Mouse (Mus musculus) CH12.LX (cell line): Measurements from ENCODE around the gene Ptprr. TPM values are rescaled to one million over a fixed set of nuclear protein-coding genes. Genes with fewer than 3 reads are reported as not detected.

Source experiments
- DNase-seq: peaks from one replicate; pipeline ENCODE4 v3.0.0-alpha.2; 2013; ENCODE audit errors: extremely low read depth
- H3K27ac ChIP-seq: 2 replicates; pipeline ENCODE4 v1.5.1; 2012; ENCODE audit warnings: low read depth, mild to moderate bottlenecking, control low read depth, moderate library complexity; ENCODE audit not compliant: insufficient read depth
- H3K27me3 ChIP-seq: replicated peaks from 2 replicates; pipeline ENCODE3; 2012; ENCODE audit warnings: inconsistent platforms
- H3K36me3 ChIP-seq, 2 experiments: replicated peaks in 1 of 2; 2 replicates each; pipeline versions ENCODE3 to v1.6.1; 2012; ENCODE audit warnings: inconsistent platforms in 1 of 2, low read length in 1 of 2, mild to moderate bottlenecking in 1 of 2, mixed read lengths in 1 of 2, moderate library complexity in 1 of 2; ENCODE audit not compliant: control insufficient read depth in 1 of 2, insufficient read depth in 1 of 2
- H3K4me1 ChIP-seq, 2 experiments: 2 replicates each; pipeline ENCODE4 v1.6.1; 2012; ENCODE audit warnings: inconsistent platforms in 1 of 2, moderate library complexity in 1 of 2; ENCODE audit not compliant: insufficient read depth in 2 of 2, control insufficient read depth in 1 of 2
- H3K4me2 ChIP-seq: 2 replicates; pipeline ENCODE4 v1.6.1; 2012; ENCODE audit warnings: low read depth, mild to moderate bottlenecking, control low read depth; ENCODE audit not compliant: poor library complexity, insufficient read depth, severe bottlenecking
- H3K4me3 ChIP-seq, 3 experiments: fragments of 150-350 bp in 1 of 3; sonication (generic) in 1 of 3; replicated peaks in 1 of 3; 2 replicates each; pipeline versions ENCODE3 to v1.5.1; 2011 to 2012; ENCODE audit warnings: low read depth in 2 of 3, low read length in 2 of 3, mild to moderate bottlenecking in 2 of 3, moderate library complexity in 2 of 3, control low read depth in 1 of 3, improper control_type of control experiment in 1 of 3, inconsistent platforms in 1 of 3, mixed read lengths in 1 of 3; ENCODE audit not compliant: poor library complexity in 1 of 3
- H3K79me2 ChIP-seq: replicated peaks from 2 replicates; pipeline ENCODE4 v1.6.1; 2012; ENCODE audit warnings: mild to moderate bottlenecking, moderate library complexity; ENCODE audit not compliant: control insufficient read depth, poor library complexity, insufficient read depth, severe bottlenecking; ENCODE audit errors: extremely low read depth
- H3K9ac ChIP-seq: 2 replicates; pipeline ENCODE4 v1.6.1; 2012; ENCODE audit warnings: low read depth, mild to moderate bottlenecking, control low read depth, moderate library complexity; ENCODE audit not compliant: insufficient read depth
- H3K9me3 ChIP-seq: replicated peaks from 2 replicates; pipeline ENCODE3; 2012; ENCODE audit warnings: low read length, inconsistent platforms, mixed read lengths
- CHD1 ChIP-seq: IDR thresholded peaks from 2 replicates; pipeline ENCODE4 v1.6.1; 2012; ENCODE audit warnings: low read depth, low read length, improper control_type of control experiment, inconsistent platforms
- CTCF ChIP-seq, 2 experiments: IDR thresholded peaks in 1 of 2; conservative IDR thresholded peaks in 1 of 2; 2 replicates each; pipeline ENCODE4 v1.5.1; 2011 to 2012; ENCODE audit warnings: low read depth in 2 of 2, low read length in 2 of 2, improper control_type of control experiment in 1 of 2, inconsistent platforms in 1 of 2, mild to moderate bottlenecking in 1 of 2, moderate library complexity in 1 of 2
- E2F4 ChIP-seq: IDR thresholded peaks from 2 replicates; pipeline ENCODE4 v1.6.1; 2011; ENCODE audit warnings: low read depth, low read length, improper control_type of control experiment; ENCODE audit not compliant: insufficient replicate concordance
- ELF1 ChIP-seq: IDR thresholded peaks from 2 replicates; pipeline ENCODE4 v1.6.1; 2014; ENCODE audit warnings: low read depth, mild to moderate bottlenecking, inconsistent platforms, low read length, improper control_type of control experiment
- ETS1 ChIP-seq: conservative IDR thresholded peaks from 2 replicates; pipeline ENCODE4 v1.6.1; 2012; ENCODE audit warnings: low read depth, mild to moderate bottlenecking, inconsistent platforms, low read length, improper control_type of control experiment, moderate library complexity
- IRF4 ChIP-seq: IDR thresholded peaks from 2 replicates; pipeline ENCODE4 v1.6.1; 2014; ENCODE audit warnings: low read depth, mild to moderate bottlenecking, inconsistent platforms, low read length, improper control_type of control experiment
- JUN ChIP-seq: IDR thresholded peaks from 2 replicates; pipeline ENCODE4 v1.6.1; 2011; ENCODE audit warnings: low read depth, mild to moderate bottlenecking, low read length, improper control_type of control experiment, moderate library complexity; ENCODE audit not compliant: insufficient read depth
- MAFK ChIP-seq: IDR thresholded peaks from 2 replicates; pipeline ENCODE4 v1.6.1; 2011; ENCODE audit warnings: low read length, improper control_type of control experiment; ENCODE audit not compliant: insufficient replicate concordance
- MAX ChIP-seq: IDR thresholded peaks from 2 replicates; pipeline ENCODE4 v1.6.1; 2011; ENCODE audit warnings: low read length, improper control_type of control experiment
- MAZ ChIP-seq: IDR thresholded peaks from 2 replicates; pipeline ENCODE4 v1.6.1; 2012; ENCODE audit warnings: low read depth, mild to moderate bottlenecking, inconsistent platforms, low read length, improper control_type of control experiment, moderate library complexity
- MXI1 ChIP-seq: IDR thresholded peaks from 2 replicates; pipeline ENCODE4 v1.6.1; 2011; ENCODE audit warnings: mild to moderate bottlenecking, low read depth, low read length, improper control_type of control experiment
- NRF1 ChIP-seq: IDR thresholded peaks from 2 replicates; pipeline ENCODE4 v1.6.1; 2014; ENCODE audit warnings: low read depth, mild to moderate bottlenecking, inconsistent platforms, low read length, improper control_type of control experiment, moderate library complexity
- PAX5 ChIP-seq: IDR thresholded peaks from 2 replicates; pipeline ENCODE4 v1.6.1; 2012; ENCODE audit warnings: low read length, inconsistent platforms, mixed read lengths
- POLR2A ChIP-seq: IDR thresholded peaks from 2 replicates; pipeline ENCODE4 v1.6.1; 2011; ENCODE audit warnings: low read depth, mild to moderate bottlenecking, improper control_type of control experiment, low read length
- POLR2AphosphoS2 ChIP-seq: IDR thresholded peaks from 2 replicates; pipeline ENCODE4 v1.6.1; 2011; ENCODE audit warnings: low read depth, low read length, improper control_type of control experiment
- RCOR1 ChIP-seq: conservative IDR thresholded peaks from 2 replicates; pipeline ENCODE4 v1.6.1; 2012; ENCODE audit warnings: low read depth, mild to moderate bottlenecking, inconsistent platforms, low read length, improper control_type of control experiment
- SIN3A ChIP-seq: IDR thresholded peaks from 2 replicates; pipeline ENCODE4 v1.6.1; 2012; ENCODE audit warnings: low read length, improper control_type of control experiment, inconsistent platforms
- SMC3 ChIP-seq: IDR thresholded peaks from 2 replicates; pipeline ENCODE4 v1.6.1; 2011; ENCODE audit warnings: low read depth, low read length, improper control_type of control experiment
- TCF12 ChIP-seq: IDR thresholded peaks from 2 replicates; pipeline ENCODE4 v1.6.1; 2014; ENCODE audit warnings: low read depth, mild to moderate bottlenecking, inconsistent platforms, low read length, improper control_type of control experiment
- UBTF ChIP-seq: IDR thresholded peaks from 2 replicates; pipeline ENCODE4 v1.6.1; 2012; ENCODE audit warnings: low read depth, mild to moderate bottlenecking, inconsistent platforms, low read length, improper control_type of control experiment, moderate library complexity
- USF1 ChIP-seq: IDR thresholded peaks from 2 replicates; pipeline ENCODE4 v1.6.1; 2014; ENCODE audit warnings: low read depth, mild to moderate bottlenecking, inconsistent platforms, low read length, improper control_type of control experiment
- USF2 ChIP-seq: conservative IDR thresholded peaks from 2 replicates; pipeline ENCODE4 v1.6.1; 2011; ENCODE audit warnings: low read depth, low read length, improper control_type of control experiment
- ZC3H11A ChIP-seq: IDR thresholded peaks from 2 replicates; pipeline ENCODE4 v1.6.1; 2012; ENCODE audit warnings: low read depth, mild to moderate bottlenecking, inconsistent platforms, low read length, improper control_type of control experiment
- ZKSCAN1 ChIP-seq: IDR thresholded peaks from 2 replicates; pipeline ENCODE4 v1.6.1; 2012; ENCODE audit warnings: low read depth, inconsistent platforms, low read length, improper control_type of control experiment, borderline replicate concordance
- ZNF384 ChIP-seq: IDR thresholded peaks from 2 replicates; pipeline ENCODE4 v1.6.1; 2012; ENCODE audit warnings: low read depth, low read length, improper control_type of control experiment, inconsistent platforms
- dilution Hi-C: fragments of 300-500 bp; cut with MboI; formaldehyde crosslinking; loops from 2 replicates; pipeline ENCODE4 v1.14.3; 2020; ENCODE audit warnings: low sequenced_read_pairs; ENCODE audit not compliant: extremely low pct_unique_long_range_greater_than_20kb, extremely low pct_ligation_motif_present
- in situ Hi-C: fragments of 300-500 bp; cut with MboI; formaldehyde crosslinking; loops from 3 replicates; pipeline ENCODE4 v1.14.3; 2019; ENCODE audit warnings: low sequenced_read_pairs, low pct_ligation_motif_present, low pct_unique_long_range_greater_than_20kb, mixed read lengths
- polyA plus RNA-seq: library from polyadenylated mRNA; unstranded; fragments of >175 nt; gene quantifications from 2 replicates; pipeline ENCODE4 v1.2.1, GENCODE M21; 2012; ENCODE audit warnings: low read depth; ENCODE audit not compliant: insufficient read length
- total RNA-seq, 2 experiments: library from RNA; depleted of rRNA; stranded (reverse); fragments of 300-350 nt in 1 of 2; fragments of >200 nt in 1 of 2; gene quantifications; 2 replicates each; pipeline ENCODE4 v1.2.3; 2012 to 2014

Ptprr gene
- total and polyA plus RNA-seq, 3 experiments, result 0.51 to 1.9 (median 0.81) TPM

- no peak overlapping the region for H3K27ac ChIP-seq
- H3K27me3 ChIP-seq, result no peaks in the 10 kb centered on the region
- TF ChIP-seq SMC3 (no peak), NRF1 (no peak), MAFK (no peak), MAZ (no peak), POLR2AphosphoS2 (no peak), RCOR1 (no peak), ZC3H11A (no peak), UBTF (no peak), JUN (no peak), POLR2A (no peak), CTCF (conservative IDR thresholded peaks at IDR 0.05 in 1 of 2, IDR thresholded peaks at IDR 0.05 in 1 of 2; ENCODE audit: low read depth in 2 of 2, low read length in 2 of 2) (no peak), SIN3A (no peak)
- no peaks in the 10 kb centered on the region for H3K79me2 ChIP-seq
- no peak overlapping the region for H3K9ac ChIP-seq
- DNase-seq, result no peak
- no peaks in the 10 kb centered on the region for H3K36me3 ChIP-seq
- H3K4me1 ChIP-seq, result peaks cover 0 to 11% of the 10 kb centered on the region in 2 experiments; a peak in 2 of 4 replicates
- H3K4me2 ChIP-seq, result no peak overlapping the region
- dilution Hi-C loops, result no loop called here
- H3K4me3 ChIP-seq, result no peak overlapping the region
- H3K9me3 ChIP-seq, result no peaks in the 10 kb centered on the region
- in situ Hi-C loops, result no loop called here
These were observed 90.2 kb downstream of the Ptprr start for GRCm38 (mm10) chr10:116108176-116108575.

GRCm38 (mm10) chr10:116108730-116109129 lies 90.7 kb downstream of the Ptprr start:
- H3K4me3 ChIP-seq, result no peak overlapping the region
- H3K9ac ChIP-seq, result no peak overlapping the region
- no peaks in the 10 kb centered on the region for H3K79me2 ChIP-seq
- TF ChIP-seq ETS1, result no peak
- TF ChIP-seq UBTF, result no peak
- no peak for TF ChIP-seq TCF12
- TF ChIP-seq SMC3, result no peak
- no peak for TF ChIP-seq MAZ
- no peak for TF ChIP-seq MAX
- no peak for TF ChIP-seq SIN3A
- no peak for TF ChIP-seq ZKSCAN1
- no peak for TF ChIP-seq PAX5
- no peak for TF ChIP-seq IRF4
- TF ChIP-seq ZNF384, result no peak
- no peak for TF ChIP-seq ELF1
- no peak for TF ChIP-seq E2F4
- TF ChIP-seq CHD1, result no peak
- TF ChIP-seq USF1, result no peak
- no peak for TF ChIP-seq POLR2AphosphoS2
- no peak for TF ChIP-seq ZC3H11A
- TF ChIP-seq MXI1, result no peak
- TF ChIP-seq USF2, result no peak
- H3K4me1 ChIP-seq, result peaks cover 0 to 11% of the 10 kb centered on the region in 2 experiments; a peak in 2 of 4 replicates
- H3K27ac ChIP-seq, result no peak overlapping the region
- H3K27me3 ChIP-seq, result no peaks in the 10 kb centered on the region
- DNase-seq, result no peak
- H3K9me3 ChIP-seq, result peaks cover under 1% of the 10 kb centered on the region
- dilution Hi-C loops, result no loop called here
- H3K36me3 ChIP-seq, result no peaks in the 10 kb centered on the region
- H3K4me2 ChIP-seq, result no peak overlapping the region
- in situ Hi-C loops, result no loop called here
